Mouse (Mus musculus) stomach, embryonic 16.5 days (tissue): Measurements from ENCODE around the gene Hlf. TPM values are rescaled to one million over a fixed set of nuclear protein-coding genes. Genes with fewer than 3 reads are reported as not detected.

Source experiments
- ATAC-seq: fragments of 200-750 bp; cut with Nextera tagmentation; 2 replicates; pipeline ENCODE4 v1.8.0; 2017; ENCODE audit warnings: moderate number of reproducible peaks, moderate TSS enrichment; ENCODE audit not compliant: insufficient read depth, low FRiP score
- H3K27ac ChIP-seq: fragments of 300-500 bp; sonication (generic); 2 replicates; pipeline ENCODE4 v1.5.1; 2014; ENCODE audit warnings: low read length
- H3K27me3 ChIP-seq: fragments of 300-500 bp; sonication (generic); 2 replicates; pipeline ENCODE4 v1.6.1; 2014; ENCODE audit warnings: low read length, control low read depth, mixed read lengths; ENCODE audit not compliant: control insufficient read depth, insufficient read depth
- H3K36me3 ChIP-seq: fragments of 300-500 bp; sonication (generic); 2 replicates; pipeline ENCODE4 v1.6.1; 2014; ENCODE audit warnings: low read length; ENCODE audit not compliant: control insufficient read depth, insufficient read depth
- H3K4me1 ChIP-seq: fragments of 300-500 bp; sonication (generic); 2 replicates; pipeline ENCODE4 v1.6.1; 2014; ENCODE audit warnings: low read length, control low read depth, mixed read lengths; ENCODE audit not compliant: control insufficient read depth, insufficient read depth
- H3K4me2 ChIP-seq: fragments of 300-500 bp; sonication (generic); 2 replicates; pipeline ENCODE4 v1.6.1; 2014; ENCODE audit warnings: low read depth, low read length, mixed read lengths
- H3K4me3 ChIP-seq: fragments of 300-500 bp; sonication (generic); replicated peaks from 2 replicates; pipeline ENCODE4 v1.5.1; 2014; ENCODE audit warnings: mild to moderate bottlenecking, low read length
- H3K9ac ChIP-seq: fragments of 300-500 bp; sonication (generic); 2 replicates; pipeline ENCODE4 v1.6.1; 2014; ENCODE audit warnings: low read length
- H3K9me3 ChIP-seq: fragments of 300-500 bp; sonication (generic); replicated peaks from 2 replicates; pipeline ENCODE4 v1.6.1; 2016; ENCODE audit warnings: low read length, control low read depth; ENCODE audit not compliant: control insufficient read depth
- WGBS: fragments of 180-500 bp; shearing (Covaris S2); extraction: QIAGEN DNeasy Blood & Tissue Kit; methylation state at CpG from one replicate; pipeline ENCODE4 v1.1.7; 2014; 5-methylcytosine and 5-hydroxymethylcytosine counted together
- polyA plus RNA-seq: library from polyadenylated mRNA; unstranded; fragments of >200 nt; fragmentation: Nextera tagmentation; extraction: Ambion mirVana; gene quantifications from 2 replicates; pipeline ENCODE4 v1.2.1, GENCODE M21; 2015

Gene Hlf
- polyA plus RNA-seq, 1 experiment from 2014 or later: 2.3 TPM

GRCm38 (mm10) chr11:90391271-90392185, 833 bp upstream of the Hlf start:
- no peaks in the 10 kb centered on the region for H3K9me3 ChIP-seq
- WGBS: 20% methylated on average over 14 of the region's 14 CpGs
- peak overlapping the region; percentile 24; the same call in 1 of the 2 replicates for H3K9ac ChIP-seq
- peaks cover 12% of the 10 kb centered on the region for H3K4me1 ChIP-seq
- H3K36me3 ChIP-seq: no peaks in the 10 kb centered on the region
- peaks cover 9% of the 10 kb centered on the region for H3K27me3 ChIP-seq
- ATAC-seq: no peak
- no peak overlapping the region for H3K27ac ChIP-seq
- H3K4me2 ChIP-seq: peak overlapping the region; percentile 97
- H3K4me3 ChIP-seq: peak overlapping the region; percentile 57

- under 1% methylated on average over 41 of the region's 41 CpGs for WGBS
- Histone ChIP-seq H3K9me3 (no peaks in the 10 kb centered on the region), H3K4me1 (peaks cover 12% of the 10 kb centered on the region), H3K27me3 (peaks cover 9% of the 10 kb centered on the region), H3K27ac (no peak overlapping the region), H3K36me3 (no peaks in the 10 kb centered on the region), H3K4me2 (peak overlapping the region; percentile 97), H3K9ac (peak overlapping the region; percentile 58), H3K4me3 (peak overlapping the region; percentile 57)
- peak; percentile 41 for ATAC-seq
Observed at GRCm38 (mm10) chr11:90389902-90390816, 536 bp downstream of the Hlf start.

GRCm38 (mm10) chr11:90389174-90389901, 1.4 kb downstream of the Hlf start:
- 2% methylated on average over 35 of the region's 36 CpGs for WGBS
- peak overlapping the region; percentile 51 for H3K9ac ChIP-seq
- H3K4me1 ChIP-seq: peaks cover 12% of the 10 kb centered on the region
- peak overlapping the region; percentile 57 for H3K4me3 ChIP-seq
- H3K4me2 ChIP-seq: peak overlapping the region; percentile 97
- H3K36me3 ChIP-seq: no peaks in the 10 kb centered on the region
- peak; percentile 27; the same call in 1 of the 2 replicates for ATAC-seq
- H3K27me3 ChIP-seq: peaks cover 9% of the 10 kb centered on the region
- H3K27ac ChIP-seq: no peak overlapping the region
- H3K9me3 ChIP-seq: no peaks in the 10 kb centered on the region

GRCm38 (mm10) chr11:90387501-90388440, 2.9 kb downstream of the Hlf start:
- H3K9me3 ChIP-seq: no peaks in the 10 kb centered on the region
- peaks cover 12% of the 10 kb centered on the region for H3K4me1 ChIP-seq
- no peaks in the 10 kb centered on the region for H3K36me3 ChIP-seq
- peak overlapping the region; percentile 19; the same call in 1 of the 2 replicates for H3K4me3 ChIP-seq
- H3K27me3 ChIP-seq: peaks cover 9% of the 10 kb centered on the region
- H3K9ac ChIP-seq: no peak overlapping the region
- 0 out of 2 replicates have a peak overlapping the region, but pooled peaks have one; percentile 97 for H3K4me2 ChIP-seq
- no peak overlapping the region for H3K27ac ChIP-seq
- WGBS: 58% methylated on average over 32 of the region's 32 CpGs
- no peak for ATAC-seq

- Histone ChIP-seq H3K9ac (peak overlapping the region; percentile 39), H3K27me3 (no peaks in the 10 kb centered on the region; the same call in 1 of the 2 replicates), H3K4me1 (peaks cover 16% of the 10 kb centered on the region), H3K4me3 (no peak overlapping the region), H3K36me3 (no peaks in the 10 kb centered on the region), H3K4me2 (peak overlapping the region; percentile 27), H3K27ac (peak overlapping the region; percentile 70), H3K9me3 (no peaks in the 10 kb centered on the region)
- peak; percentile 84 for ATAC-seq
- 16% methylated on average over 6 of the region's 6 CpGs for WGBS
Observed at GRCm38 (mm10) chr11:90382005-90382611, 8.6 kb downstream of the Hlf start.

DNA sequence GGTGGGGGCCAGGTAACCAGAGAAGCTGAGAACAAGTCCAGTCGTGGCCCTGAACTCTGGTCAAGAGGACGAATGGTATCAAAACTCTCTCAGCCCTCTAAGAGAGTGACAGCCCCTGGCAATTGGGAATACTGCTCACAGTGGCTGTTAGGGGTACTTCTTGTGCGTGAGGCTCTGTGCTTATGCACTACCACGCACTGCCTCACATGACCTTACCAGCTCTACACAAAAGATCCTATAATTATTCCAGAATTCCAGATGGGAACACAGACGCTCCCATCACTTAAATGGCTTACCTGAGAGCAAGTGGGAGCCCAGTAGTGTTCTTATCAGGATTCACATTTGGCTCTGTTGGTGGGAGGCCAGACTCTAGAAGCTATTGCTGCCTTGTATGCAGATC, 9.6 kb downstream of the Hlf start:
- Histone ChIP-seq H3K4me3 (no peak overlapping the region), H3K36me3 (no peaks in the 10 kb centered on the region), H3K27ac (no peak overlapping the region), H3K4me1 (peaks cover 16% of the 10 kb centered on the region), H3K9me3 (no peaks in the 10 kb centered on the region), H3K27me3 (no peaks in the 10 kb centered on the region), H3K4me2 (no peak overlapping the region), H3K9ac (no peak overlapping the region)
- ATAC-seq: no peak
- WGBS: 50% methylated on average over 5 of the region's 5 CpGs

DNA sequence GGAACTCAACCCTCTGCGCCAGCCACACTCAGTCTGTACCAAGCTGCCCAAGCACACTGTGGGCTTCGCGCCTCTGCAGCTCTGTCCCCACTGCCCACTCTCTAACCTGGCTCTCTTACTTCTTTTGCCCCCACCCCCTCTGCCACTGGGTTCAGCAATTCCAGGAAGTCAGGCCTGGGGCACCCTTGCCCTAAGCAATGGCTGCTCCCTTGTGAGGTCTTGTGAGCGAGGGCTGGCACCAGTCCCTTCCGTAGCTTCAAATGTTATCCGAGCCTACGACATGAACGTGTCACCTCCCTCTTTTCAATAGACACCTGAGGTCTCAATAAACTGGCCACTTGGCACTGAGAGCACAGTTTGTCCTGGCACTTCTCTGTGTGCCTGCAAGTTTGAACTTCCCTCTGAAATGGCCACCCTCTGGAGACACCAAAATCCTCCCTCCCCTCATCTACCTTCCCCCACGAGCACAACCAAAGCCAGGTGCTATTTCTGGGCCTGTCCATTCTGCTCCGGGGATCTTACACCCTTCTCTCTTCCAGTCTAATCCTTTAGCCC, 10.5 kb downstream of the Hlf start:
- peaks cover 16% of the 10 kb centered on the region for H3K4me1 ChIP-seq
- no peaks in the 10 kb centered on the region for H3K27me3 ChIP-seq
- no peaks in the 10 kb centered on the region for H3K9me3 ChIP-seq
- ATAC-seq: no peak
- no peak overlapping the region for H3K9ac ChIP-seq
- H3K4me2 ChIP-seq: no peak overlapping the region
- H3K4me3 ChIP-seq: no peak overlapping the region
- no peaks in the 10 kb centered on the region for H3K36me3 ChIP-seq
- no peak overlapping the region for H3K27ac ChIP-seq
- 85% methylated on average over 10 of the region's 10 CpGs for WGBS
